Mouse (Mus musculus) stomach, postnatal 0 days (tissue): ENCODE data around the gene Fam196a.

Source experiments
- CTCF ChIP-seq: IDR thresholded peaks from 2 replicates; pipeline ENCODE4 v1.5.1; 2016; ENCODE audit warnings: antibody characterized with exemption, low read depth, mild to moderate bottlenecking, moderate library complexity
- EP300 ChIP-seq: optimal IDR thresholded peaks from 2 replicates; pipeline ENCODE3; 2016; ENCODE audit warnings: antibody characterized with exemption

GRCm38 (mm10) chr7:134943701-134944100, 5.5 kb upstream of the Fam196a start:
- no peak for TF ChIP-seq CTCF
- TF ChIP-seq EP300 = no peak
